Mouse (Mus musculus) right cerebral cortex, postnatal 4 days (tissue): ENCODE data around the gene Rbm45.

Experiments
- DNase-seq: peaks from one replicate; pipeline ENCODE4 v3.0.0-alpha.2; 2022

The Rbm45 gene

GRCm38 (mm10) chr2:76369821-76370655 lies at the start of gene Rbm45:
TSS of gene Rbm45 (plus strand) at chr2:76369984.
- DNase-seq: peak; percentile 98

GRCm38 (mm10) chr2:76320336-76320735 lies 49.4 kb upstream of the Rbm45 start:
- DNase-seq: no peak

GRCm38 (mm10) chr2:76323185-76323875 lies 46.5 kb upstream of the Rbm45 start:
- no peak for DNase-seq

- DNase-seq: no peak
Measured at GRCm38 (mm10) chr2:76324463-76324862, 45.3 kb upstream of the Rbm45 start.

GRCm38 (mm10) chr2:76326161-76326560 lies 43.6 kb upstream of the Rbm45 start:
- no peak for DNase-seq

GRCm38 (mm10) chr2:76330081-76330480 lies 39.7 kb upstream of the Rbm45 start:
- DNase-seq: no peak

- no peak for DNase-seq
Measured at GRCm38 (mm10) chr2:76332161-76332805, 37.5 kb upstream of the Rbm45 start.

- DNase-seq: peak; percentile 14
Measured at GRCm38 (mm10) chr2:76334596-76334995, 35.2 kb upstream of the Rbm45 start.

GRCm38 (mm10) chr2:76338215-76339156 lies 31.3 kb upstream of the Rbm45 start, which contains the start of gene Pde11a:
TSS of gene Pde11a (minus strand) at chr2:76338774.
- DNase-seq: peak; percentile 7

GRCm38 (mm10) chr2:76342146-76342545 lies 27.6 kb upstream of the Rbm45 start:
- DNase-seq: no peak

- no peak for DNase-seq
Measured at GRCm38 (mm10) chr2:76347839-76348238, 21.9 kb upstream of the Rbm45 start.

GRCm38 (mm10) chr2:76360226-76360625 lies 9.6 kb upstream of the Rbm45 start, which contains the start of gene Cyct:
TSS of gene Cyct (minus strand) at chr2:76360450.
- DNase-seq: no peak

- peak; percentile 67 for DNase-seq
Measured at GRCm38 (mm10) chr2:76362111-76362510, 7.7 kb upstream of the Rbm45 start.

GRCm38 (mm10) chr2:76365811-76366210 lies 4.0 kb upstream of the Rbm45 start:
- no peak for DNase-seq

GRCm38 (mm10) chr2:76367188-76367922 lies 2.4 kb upstream of the Rbm45 start:
- peak; percentile 95 for DNase-seq

- DNase-seq: no peak
Measured at GRCm38 (mm10) chr2:76368861-76369660, 723 bp upstream of the Rbm45 start.

- no peak for DNase-seq
Measured at GRCm38 (mm10) chr2:76370656-76370922, 805 bp downstream of the Rbm45 start.

- DNase-seq: no peak
Measured at GRCm38 (mm10) chr2:76372244-76372643, 2.5 kb downstream of the Rbm45 start.

- no peak for DNase-seq
Measured at GRCm38 (mm10) chr2:76374544-76375206, 4.9 kb downstream of the Rbm45 start.

- DNase-seq: no peak
Measured at GRCm38 (mm10) chr2:76378646-76379045, 8.9 kb downstream of the Rbm45 start.
